Mouse (Mus musculus) thymus, postnatal 10 days (tissue): ENCODE measurements around the gene Dynll2.
A peak's percentile ranks its signal among the peaks of the same experiment; 100 is the strongest.
"Not testable (repeated sequence)": the region's sequence is repeated elsewhere in the genome, so short reads cannot be mapped to it uniquely, and the experiment has no call there.

Experiments used
- DNase-seq, 2 experiments: peaks; one replicate each; pipeline ENCODE4 v3.0.0; 2021; ENCODE audit warnings: low spot score in 2 of 2

Dynll2 gene

GRCm38 (mm10) chr11:87987861-87988260 is 528 bp upstream of the Dynll2 start:
- no peak for DNase-seq

- peak; percentile 33 to 60 for DNase-seq
Observed at GRCm38 (mm10) chr11:87986141-87986741, 1.1 kb downstream of the Dynll2 start.

- no peak for DNase-seq
Observed at GRCm38 (mm10) chr11:87985643-87986042, 1.7 kb downstream of the Dynll2 start.

DNA sequence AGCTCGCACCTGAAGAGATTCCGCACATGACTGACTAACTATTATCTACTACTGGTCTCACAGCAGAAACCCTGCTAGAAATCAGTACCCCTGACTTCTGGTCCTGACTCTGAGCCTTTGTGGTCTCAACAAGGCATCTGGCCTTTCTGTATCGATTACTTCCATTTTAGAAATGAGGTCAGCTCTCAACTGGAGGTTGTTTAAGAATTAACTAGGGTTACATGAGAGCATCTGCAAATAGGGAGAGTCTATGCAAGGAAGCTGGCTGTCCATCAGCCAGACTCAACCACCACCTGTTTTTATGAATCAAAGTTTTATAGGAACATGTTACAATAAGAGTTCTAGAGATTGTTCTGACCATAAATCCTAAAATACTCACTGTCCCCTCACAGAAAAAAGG is 2.8 kb downstream of the Dynll2 start:
- DNase-seq: no peak

DNA sequence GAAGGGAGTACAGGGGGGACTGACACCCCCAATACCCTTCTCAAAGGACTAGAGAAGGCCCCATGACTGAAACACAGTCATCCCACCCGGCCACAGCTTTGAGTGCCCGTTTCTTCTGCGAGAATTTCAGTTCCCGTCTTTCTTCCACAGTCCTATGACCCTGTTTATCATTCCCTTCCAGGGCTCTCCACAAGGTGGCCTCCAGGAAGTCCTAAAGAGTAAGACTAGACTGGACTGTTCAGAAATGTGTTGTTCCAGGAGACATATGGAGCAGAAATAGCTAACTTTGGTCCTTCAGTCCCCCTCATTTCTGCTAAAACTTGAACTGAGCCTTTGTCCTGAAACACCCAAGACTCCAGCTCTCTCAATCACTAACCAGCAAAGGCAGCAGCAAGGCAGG is 8.4 kb downstream of the Dynll2 start:
- DNase-seq: no peak

DNA sequence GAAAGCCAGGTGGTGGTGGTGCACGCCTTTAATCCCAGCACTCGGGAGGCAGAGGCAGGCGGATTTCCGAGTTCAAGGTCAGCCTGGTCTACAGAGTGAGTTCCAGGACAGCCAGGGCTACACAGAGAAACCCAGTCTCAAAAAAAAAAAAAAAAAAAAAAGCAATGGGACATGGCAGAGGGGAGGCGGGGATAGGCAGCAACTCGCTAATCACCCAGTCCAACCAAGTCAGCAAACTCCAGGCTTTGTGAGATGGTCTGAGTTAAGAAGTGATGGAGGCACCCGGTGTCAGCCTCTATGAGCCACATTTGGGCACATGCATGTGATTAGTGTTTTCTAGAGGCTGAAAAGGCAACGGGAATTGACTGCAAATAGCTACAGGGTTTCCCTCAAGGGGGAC is 10.3 kb downstream of the Dynll2 start:
- DNase-seq: not testable (repeated sequence)

GRCm38 (mm10) chr11:87974477-87975181 is 12.7 kb downstream of the Dynll2 start:
- peak; percentile 37 to 58 for DNase-seq

- DNase-seq: no peak
Observed at GRCm38 (mm10) chr11:87973559-87974305, 13.6 kb downstream of the Dynll2 start.

DNA sequence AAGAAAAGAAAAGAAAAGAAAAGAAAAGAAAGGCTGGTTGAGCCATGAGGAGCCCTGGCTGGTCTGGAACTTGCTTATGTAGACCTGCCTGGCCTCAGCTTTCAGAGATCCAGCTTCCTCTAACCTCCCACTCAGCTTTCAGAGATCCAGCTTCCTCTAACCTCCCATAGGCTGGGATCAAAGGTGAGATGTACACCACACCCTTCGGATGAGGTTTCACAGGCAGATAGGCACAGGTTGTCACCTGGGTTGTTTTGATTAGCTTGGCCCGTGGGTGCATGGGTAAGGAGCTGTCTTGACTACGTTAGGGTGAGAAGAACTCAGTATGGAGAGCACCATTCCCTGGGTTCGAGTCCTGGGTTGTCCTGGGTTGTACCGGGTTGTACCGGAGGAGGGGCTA is 14.5 kb downstream of the Dynll2 start:
- no peak for DNase-seq

DNA sequence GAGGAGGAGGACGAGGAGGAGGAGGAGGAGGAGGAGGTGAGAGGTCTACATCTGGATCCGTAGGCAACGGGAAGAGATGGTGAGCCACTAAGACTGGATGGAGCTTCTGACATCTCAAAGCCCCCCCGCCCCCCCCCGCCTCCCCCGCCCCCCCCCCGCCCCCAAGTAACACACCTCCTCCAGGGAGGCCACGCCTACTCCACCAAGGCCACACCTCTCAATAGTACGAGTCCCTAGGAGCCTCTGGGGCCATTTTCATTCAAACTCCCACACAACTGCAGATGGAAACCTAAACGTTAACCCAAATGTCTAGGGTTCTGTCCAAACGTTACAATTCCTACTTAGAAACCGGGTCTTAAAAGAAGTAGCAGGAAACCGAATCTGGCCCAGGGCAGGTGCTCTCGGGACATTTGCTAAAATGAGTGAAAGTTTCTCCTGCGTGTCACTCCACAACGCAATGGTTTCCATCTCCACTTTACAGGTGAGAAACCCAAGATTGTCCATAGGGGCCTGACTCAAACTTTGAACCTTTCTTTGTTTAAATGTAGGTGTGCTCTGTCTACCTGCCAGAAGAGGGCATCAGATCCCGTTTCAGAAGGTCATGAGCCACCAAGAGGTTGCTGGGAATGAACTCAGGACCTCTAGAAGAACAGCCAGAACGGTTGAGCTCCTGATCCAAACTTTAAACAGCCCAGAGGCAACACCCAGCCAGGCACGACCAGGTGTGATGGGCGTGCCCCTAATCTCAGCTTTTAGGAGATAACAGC is 18.8 kb downstream of the Dynll2 start:
- DNase-seq: peak in 1 of 2 experiments; percentile 15

- DNase-seq: peak; percentile 78 to 90
Observed at GRCm38 (mm10) chr11:87967692-87968289, 19.5 kb downstream of the Dynll2 start.

DNA sequence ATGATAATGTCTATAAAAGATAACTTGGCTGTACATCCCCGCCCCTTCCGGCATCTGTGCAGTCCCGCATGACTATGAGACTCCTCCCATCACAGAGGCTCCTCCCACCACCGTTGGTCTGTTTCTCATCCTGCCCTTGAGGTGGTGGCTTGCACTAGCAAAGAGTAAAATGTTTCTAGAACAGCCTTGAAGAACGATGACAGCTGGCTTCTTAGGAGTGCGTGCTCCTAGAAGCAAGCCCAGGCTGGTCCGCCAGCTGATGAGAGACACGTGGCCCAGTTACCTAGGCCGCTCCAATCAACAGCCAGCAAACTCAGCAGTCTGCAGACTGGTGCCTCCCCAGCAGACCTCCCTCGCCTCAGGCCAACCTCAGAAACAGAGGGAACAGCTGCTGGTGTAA is 21.1 kb downstream of the Dynll2 start:
- no peak for DNase-seq

DNA sequence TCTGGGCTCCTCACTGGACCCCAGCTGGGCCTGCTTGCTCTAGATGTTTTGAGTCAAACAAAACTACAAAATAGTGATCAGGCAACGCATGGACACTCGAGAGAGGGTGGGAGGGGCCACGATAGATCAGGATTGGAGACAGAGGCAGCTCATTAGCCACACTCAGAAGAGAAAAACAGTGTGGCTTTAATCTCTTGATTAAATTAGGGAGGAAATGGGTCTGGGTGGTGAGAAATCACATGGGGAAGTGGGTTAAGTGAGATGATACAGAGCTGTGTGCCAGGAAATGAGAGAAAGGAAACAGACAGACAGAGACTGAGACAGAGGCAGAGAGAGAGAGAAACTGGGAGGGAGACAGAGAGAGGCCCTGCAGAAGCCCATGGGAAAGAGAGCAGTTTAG is 22.0 kb downstream of the Dynll2 start:
- DNase-seq: no peak

GRCm38 (mm10) chr11:87957066-87957465 is 30.3 kb downstream of the Dynll2 start:
- DNase-seq: no peak

GRCm38 (mm10) chr11:87955144-87955543 is 32.2 kb downstream of the Dynll2 start:
- no peak for DNase-seq

DNA sequence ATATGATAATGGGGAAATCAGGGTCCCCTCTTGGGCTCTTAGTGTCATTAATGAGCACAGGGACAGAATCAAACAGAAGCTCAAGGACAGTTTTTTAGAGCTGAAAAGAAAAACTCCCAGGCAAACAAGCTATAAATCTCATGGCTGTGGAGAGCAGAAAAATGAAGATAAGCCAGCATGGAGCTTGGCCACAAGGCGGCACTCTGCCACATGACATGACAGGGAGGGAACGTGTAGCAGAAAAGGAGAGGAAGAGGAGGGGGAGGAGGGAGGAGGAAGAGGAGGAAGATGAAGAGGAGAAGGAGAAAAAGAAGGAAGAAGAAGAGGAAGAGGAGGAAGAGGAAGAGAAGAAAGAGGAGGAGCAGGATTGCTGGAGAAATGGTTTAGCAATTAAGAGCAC is 37.3 kb downstream of the Dynll2 start:
- DNase-seq: no peak

- DNase-seq: no peak
Observed at GRCm38 (mm10) chr11:87935467-87935866, 51.9 kb downstream of the Dynll2 start.

DNA sequence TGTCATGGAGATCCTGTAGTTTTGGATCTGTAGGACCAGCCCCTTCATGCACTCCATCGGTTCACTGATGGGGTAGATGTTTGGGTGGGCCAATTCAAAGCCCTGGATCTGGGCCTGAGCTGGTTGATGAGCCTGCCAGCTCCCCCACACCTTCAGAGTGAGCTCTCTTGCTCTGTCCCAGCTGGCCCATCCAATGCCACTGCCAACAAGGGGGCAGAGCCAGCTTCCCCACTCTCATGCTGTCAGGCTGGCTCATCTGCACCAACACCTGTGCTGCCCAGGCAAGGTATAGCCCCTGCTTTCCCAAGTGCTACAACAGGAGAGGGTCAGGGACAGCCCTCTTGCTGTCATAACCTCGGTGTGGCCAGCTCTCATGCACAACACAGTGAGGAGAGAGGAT is 53.6 kb downstream of the Dynll2 start:
- DNase-seq: no peak

GRCm38 (mm10) chr11:87930348-87930747 is 57.0 kb downstream of the Dynll2 start:
- no peak for DNase-seq
